Mouse (Mus musculus) small intestine, adult 2 months (tissue): ENCODE measurements around the gene Tmem110. TPM values are rescaled to one million over a fixed set of nuclear protein-coding genes. Genes with fewer than 3 reads are reported as not detected.

ENCODE experiments used
- H3K27ac ChIP-seq: fragments of 200-500 bp; 2 replicates; pipeline ENCODE4 v1.5.1; 2012; ENCODE audit warnings: low read depth, low read length, control low read depth, inconsistent platforms; ENCODE audit not compliant: insufficient read depth
- H3K27me3 ChIP-seq: fragments of 200-500 bp; 2 replicates; pipeline ENCODE4 v1.6.1; 2012; ENCODE audit warnings: mild to moderate bottlenecking, moderate library complexity, low read length, inconsistent platforms; ENCODE audit not compliant: control insufficient read depth, insufficient read depth
- H3K36me3 ChIP-seq: fragments of 200-500 bp; 2 replicates; pipeline ENCODE4 v1.6.1; 2012; ENCODE audit warnings: mild to moderate bottlenecking, low read length, control low read depth, inconsistent platforms; ENCODE audit not compliant: control insufficient read depth, insufficient read depth
- H3K4me1 ChIP-seq: fragments of 200-500 bp; 2 replicates; pipeline ENCODE4 v1.6.1; 2012; ENCODE audit warnings: low read length, inconsistent platforms, mixed read lengths; ENCODE audit not compliant: control insufficient read depth, insufficient read depth, insufficient read length
- H3K4me3 ChIP-seq: fragments of 200-500 bp; 2 replicates; pipeline ENCODE4 v1.5.1; 2012; ENCODE audit warnings: low read depth, mild to moderate bottlenecking, control low read depth, inconsistent platforms, low read length, moderate library complexity
- CTCF ChIP-seq: fragments of 200-500 bp; IDR thresholded peaks from 2 replicates; pipeline ENCODE4 v1.5.1; 2012; ENCODE audit warnings: low read depth, mild to moderate bottlenecking, control low read depth, inconsistent platforms, low read length, moderate library complexity, mixed read lengths; ENCODE audit not compliant: insufficient replicate concordance, insufficient read length; ENCODE audit errors: extremely low read depth
- POLR2A ChIP-seq: fragments of 200-500 bp; IDR thresholded peaks from 2 replicates; pipeline ENCODE4 v1.6.1; 2012; ENCODE audit warnings: low read depth, mild to moderate bottlenecking, control low read depth, inconsistent platforms, low read length, moderate library complexity
- WGBS: fragments of 180-500 bp; shearing (Covaris S2); methylation state at CpG from one replicate; pipeline ENCODE4 v1.1.7; 2018; 5-methylcytosine and 5-hydroxymethylcytosine counted together
- polyA plus RNA-seq: library from polyadenylated mRNA; depleted of rRNA; stranded (reverse); fragments of >200 nt; gene quantifications from 2 replicates; pipeline ENCODE4 v1.2.3, GENCODE M21; 2012

Gene Tmem110
- polyA plus RNA-seq, 1 experiment, result 11.2 TPM

DNA sequence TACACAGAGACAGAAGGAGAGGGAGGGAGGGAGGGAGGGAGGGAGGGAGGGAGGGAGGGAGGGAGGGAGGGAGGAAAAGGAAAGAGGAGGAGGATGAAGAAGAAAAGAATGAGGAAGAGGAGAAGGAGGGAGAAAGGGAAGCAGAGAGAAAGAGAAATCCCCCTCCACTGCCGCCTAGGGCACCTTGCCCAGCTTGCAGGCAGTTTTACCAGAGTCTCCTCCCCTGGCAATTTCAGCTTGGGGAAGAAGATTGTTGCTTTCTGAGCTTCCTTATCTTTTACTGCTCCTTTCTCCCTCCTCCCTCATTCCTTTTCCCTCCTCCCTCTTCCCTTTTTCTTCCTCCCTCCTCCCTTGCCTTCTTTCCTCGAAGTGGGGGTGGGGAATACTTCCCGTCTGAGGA, 77.6 kb downstream of the Tmem110 start:
- H3K4me3 ChIP-seq, result no peak overlapping the region
- no peak overlapping the region for H3K27ac ChIP-seq
- no peaks in the 10 kb centered on the region for H3K27me3 ChIP-seq
- H3K4me1 ChIP-seq, result no peaks in the 10 kb centered on the region
- 41% methylated on average over 3 of the region's 3 CpGs for WGBS
- TF ChIP-seq CTCF (no peak), POLR2A (no peak)
- H3K36me3 ChIP-seq, result no peaks in the 10 kb centered on the region

DNA sequence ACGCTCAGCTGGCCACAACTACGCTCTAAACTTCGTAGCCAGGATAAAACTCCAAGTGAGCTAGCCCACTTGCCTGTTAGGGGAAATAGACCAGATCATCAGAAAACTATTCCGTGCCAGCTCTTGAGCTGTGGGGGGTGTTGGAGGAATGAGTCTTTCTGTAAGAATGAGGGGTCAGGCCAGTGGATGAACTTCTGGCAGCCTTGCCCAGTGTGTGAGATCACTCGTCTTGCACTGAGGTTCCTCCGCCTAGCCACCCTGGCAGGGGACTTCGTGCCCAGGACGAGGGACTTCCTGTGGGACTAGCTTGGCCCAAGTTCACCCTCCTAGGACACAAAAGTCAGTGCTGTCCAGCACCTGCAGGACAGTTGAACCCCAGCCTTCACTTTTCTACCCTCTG, 78.9 kb downstream of the Tmem110 start:
- Histone ChIP-seq H3K4me3 (no peak overlapping the region), H3K27me3 (no peaks in the 10 kb centered on the region), H3K27ac (no peak overlapping the region), H3K4me1 (no peaks in the 10 kb centered on the region), H3K36me3 (no peaks in the 10 kb centered on the region)
- TF ChIP-seq POLR2A (no peak), CTCF (no peak)
- WGBS, result 81% methylated on average over 8 of the region's 8 CpGs

DNA sequence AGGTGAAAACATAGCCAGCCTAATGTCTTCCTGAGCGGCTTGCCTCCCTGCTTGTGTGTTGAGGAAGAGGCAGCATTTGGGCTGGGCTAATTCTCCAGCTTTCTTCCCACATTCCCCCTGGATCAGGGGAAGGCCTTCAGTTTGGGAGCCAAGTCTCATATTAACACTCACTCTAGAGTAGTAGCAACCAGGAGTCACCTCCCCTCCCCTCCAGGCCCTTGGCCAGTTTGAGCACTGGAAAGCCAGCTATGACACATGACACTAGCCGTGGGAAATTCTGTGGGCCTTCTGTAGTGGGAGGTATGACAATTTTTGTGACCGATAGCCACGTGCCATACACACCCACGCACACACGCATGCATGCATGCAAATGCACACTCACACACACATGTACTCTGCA, 80.6 kb downstream of the Tmem110 start:
- WGBS, result 90% methylated on average over 6 of the region's 6 CpGs
- TF ChIP-seq POLR2A, result no peak

DNA sequence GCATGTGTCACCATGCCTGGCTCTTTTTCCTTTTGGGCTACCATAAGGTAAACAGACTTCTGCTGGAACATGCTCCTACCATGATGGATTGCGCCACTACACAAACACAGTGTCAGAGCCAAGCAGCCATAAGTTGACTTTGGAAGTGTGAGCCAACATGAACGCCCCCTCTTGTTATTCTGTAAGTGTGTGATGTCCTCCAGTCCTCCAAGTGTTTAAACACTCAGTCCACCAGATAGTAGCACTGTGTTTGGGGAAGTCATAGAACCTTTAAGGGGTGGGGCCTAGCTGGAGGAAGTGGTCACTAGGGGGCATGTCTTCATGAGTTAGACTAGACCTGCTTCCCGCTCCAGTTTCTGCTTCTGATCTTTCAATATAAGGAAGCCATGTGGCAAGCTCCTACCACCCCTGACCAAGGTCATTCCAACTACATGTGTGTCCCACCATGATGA, 82.5 kb downstream of the Tmem110 start:
- TF ChIP-seq CTCF (no peak), POLR2A (no peak)
- H3K36me3 ChIP-seq, result no peaks in the 10 kb centered on the region
- no peaks in the 10 kb centered on the region for H3K4me1 ChIP-seq
- peak overlapping the region; percentile 8; the same call in 1 of the 2 replicates for H3K27ac ChIP-seq
- 49% methylated on average over 3 of the region's 3 CpGs for WGBS
- H3K4me3 ChIP-seq, result no peak overlapping the region
- H3K27me3 ChIP-seq, result no peaks in the 10 kb centered on the region

More for the DNA sequence above, 80.6 kb downstream of the Tmem110 start:
- H3K27me3 ChIP-seq, result no peaks in the 10 kb centered on the region
- no peak overlapping the region for H3K27ac ChIP-seq
- no peaks in the 10 kb centered on the region for H3K4me1 ChIP-seq
- no peak overlapping the region for H3K4me3 ChIP-seq
- no peaks in the 10 kb centered on the region for H3K36me3 ChIP-seq

DNA sequence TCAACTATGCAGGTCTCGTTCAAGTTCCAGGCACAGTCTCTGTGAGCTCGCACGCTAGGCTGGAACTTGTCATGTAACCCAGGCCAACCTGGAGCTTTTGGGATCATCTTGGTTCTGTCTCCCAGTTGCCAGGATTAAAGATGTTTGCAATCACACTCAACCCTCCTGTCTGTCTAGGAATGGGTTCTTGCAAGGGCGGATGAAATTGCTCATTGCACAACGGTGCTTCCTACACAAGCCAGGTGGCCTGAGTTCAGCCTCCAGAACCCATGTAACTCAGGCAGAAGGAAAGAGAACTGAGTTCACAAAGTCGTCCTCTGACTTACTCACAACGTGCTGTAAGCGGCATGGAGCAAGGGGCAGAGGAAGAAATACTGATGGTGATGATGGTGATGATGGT, 85.8 kb downstream of the Tmem110 start:
- Histone ChIP-seq H3K4me3 (no peak overlapping the region), H3K36me3 (no peaks in the 10 kb centered on the region)
- WGBS, result 84% methylated on average over 8 of the region's 8 CpGs

DNA sequence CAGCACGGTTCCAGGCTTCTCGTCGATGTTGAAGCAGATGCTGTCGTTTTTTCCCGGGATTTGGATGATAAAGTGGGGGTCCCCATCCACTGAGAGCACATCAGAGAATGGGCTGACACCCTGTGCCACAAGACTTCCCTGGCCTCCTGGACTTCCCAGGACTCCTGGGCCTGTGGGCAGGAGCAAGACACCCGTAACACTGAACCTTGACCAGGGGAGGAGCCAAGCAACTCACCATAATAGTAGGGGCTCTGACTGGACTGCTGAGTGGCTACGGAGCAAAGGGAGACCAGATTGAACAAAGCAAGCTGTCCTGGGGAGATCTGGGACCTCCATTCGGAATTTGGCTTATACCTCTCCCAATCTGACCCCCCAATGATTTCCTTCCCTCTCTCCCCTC, 87.3 kb downstream of the Tmem110 start:
- Histone ChIP-seq H3K27ac (no peak overlapping the region), H3K4me1 (no peaks in the 10 kb centered on the region), H3K4me3 (no peak overlapping the region), H3K36me3 (no peaks in the 10 kb centered on the region), H3K27me3 (no peaks in the 10 kb centered on the region)
- WGBS, result 60% methylated on average over 8 of the region's 8 CpGs
- TF ChIP-seq POLR2A, result no peak
- no peak for TF ChIP-seq CTCF

More for the DNA sequence above, 85.8 kb downstream of the Tmem110 start:
- no peak for TF ChIP-seq CTCF
- TF ChIP-seq POLR2A, result no peak
- H3K4me1 ChIP-seq, result no peaks in the 10 kb centered on the region
- H3K27ac ChIP-seq, result no peak overlapping the region
- no peaks in the 10 kb centered on the region for H3K27me3 ChIP-seq

DNA sequence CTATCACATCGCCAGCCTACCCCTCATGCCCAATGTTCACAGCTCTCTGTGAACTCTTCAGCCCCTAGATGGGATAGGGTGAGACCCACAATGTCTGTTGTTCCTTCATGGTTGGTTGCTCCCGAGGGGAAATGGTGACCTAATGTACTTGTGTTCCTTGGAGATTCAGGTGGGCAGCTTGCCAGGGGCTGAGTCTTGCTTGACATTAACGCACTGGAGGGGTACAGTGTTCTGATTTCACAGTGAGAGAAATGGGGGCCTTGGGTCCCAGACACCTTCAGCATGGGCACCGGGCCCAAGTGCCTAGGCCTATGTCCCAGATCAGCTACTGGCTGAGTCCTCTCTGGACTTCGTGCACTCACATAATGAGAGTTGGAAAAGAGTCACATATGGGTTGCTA, 88.0 kb downstream of the Tmem110 start:
- Histone ChIP-seq H3K27me3 (no peaks in the 10 kb centered on the region), H3K4me1 (no peaks in the 10 kb centered on the region), H3K27ac (no peak overlapping the region), H3K4me3 (no peak overlapping the region), H3K36me3 (no peaks in the 10 kb centered on the region)
- TF ChIP-seq POLR2A (no peak), CTCF (no peak)
- 79% methylated on average over 5 of the region's 5 CpGs for WGBS

DNA sequence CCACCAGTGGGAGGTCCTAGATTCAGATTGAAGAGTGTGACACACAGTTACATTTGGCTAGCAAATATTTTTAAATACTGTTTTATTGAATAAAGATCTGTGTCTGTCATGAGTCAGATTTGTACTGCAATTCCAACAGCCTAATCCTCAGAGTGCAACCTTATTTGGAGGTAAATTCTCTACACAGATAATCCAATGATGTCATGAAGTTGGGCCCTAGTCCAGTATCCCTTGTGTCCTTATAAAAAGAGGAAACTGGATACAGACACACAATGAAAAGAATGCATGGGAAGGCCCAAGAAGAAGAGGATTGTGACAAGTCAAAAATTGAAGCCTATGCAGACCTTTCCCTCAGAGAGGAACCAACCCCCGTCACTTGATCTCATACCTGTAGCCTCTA, 91.1 kb downstream of the Tmem110 start:
- WGBS, result 84% methylated on average over 1 of the region's 1 CpGs
- H3K27me3 ChIP-seq, result no peaks in the 10 kb centered on the region

More for the DNA sequence above, 91.1 kb downstream of the Tmem110 start:
- Histone ChIP-seq H3K4me3 (no peak overlapping the region), H3K36me3 (no peaks in the 10 kb centered on the region), H3K27ac (no peak overlapping the region), H3K4me1 (no peaks in the 10 kb centered on the region)
- no peak for TF ChIP-seq POLR2A
- TF ChIP-seq CTCF, result no peak
